Mouse (Mus musculus) hindbrain, embryonic 12.5 days (tissue): ENCODE measurements around the gene Abl1. TPM values are rescaled to one million over a fixed set of nuclear protein-coding genes. Genes with fewer than 3 reads are reported as not detected.

Source experiments
- ATAC-seq: fragments of 200-750 bp; cut with Nextera tagmentation; 2 replicates; pipeline ENCODE4 v1.8.0; 2017; ENCODE audit warnings: moderate TSS enrichment; ENCODE audit not compliant: low FRiP score
- H3K27ac ChIP-seq: fragments of 300-500 bp; sonication (generic); 2 replicates; pipeline ENCODE4 v1.5.1; 2016; ENCODE audit warnings: mild to moderate bottlenecking
- H3K27me3 ChIP-seq: fragments of 300-500 bp; sonication (generic); 2 replicates; pipeline ENCODE4 v1.6.1; 2016; ENCODE audit warnings: mild to moderate bottlenecking
- H3K36me3 ChIP-seq: fragments of 300-500 bp; sonication (generic); 2 replicates; pipeline ENCODE4 v1.6.1; 2016; ENCODE audit warnings: mild to moderate bottlenecking
- H3K4me1 ChIP-seq: fragments of 300-500 bp; sonication (generic); 2 replicates; pipeline ENCODE4 v1.6.1; 2016
- H3K4me2 ChIP-seq: fragments of 300-500 bp; sonication (generic); replicated peaks from 2 replicates; pipeline ENCODE4 v1.6.1; 2016; ENCODE audit warnings: mild to moderate bottlenecking
- H3K4me3 ChIP-seq: fragments of 300-500 bp; sonication (generic); 2 replicates; pipeline ENCODE4 v1.5.1; 2016; ENCODE audit warnings: mild to moderate bottlenecking
- H3K9ac ChIP-seq: fragments of 300-500 bp; sonication (generic); 2 replicates; pipeline ENCODE4 v1.6.1; 2016; ENCODE audit warnings: mild to moderate bottlenecking, moderate library complexity
- H3K9me3 ChIP-seq: fragments of 300-500 bp; sonication (generic); replicated peaks from 2 replicates; pipeline ENCODE4 v1.6.1; 2016; ENCODE audit warnings: mild to moderate bottlenecking
- WGBS: fragments of 180-500 bp; shearing (Covaris S2); methylation state at CpG from one replicate; pipeline ENCODE4 v1.1.7; 2016; 5-methylcytosine and 5-hydroxymethylcytosine counted together
- polyA plus RNA-seq: library from polyadenylated mRNA; unstranded; fragments of >200 nt; fragmentation: Nextera tagmentation; extraction: Ambion mirVana; gene quantifications from 2 replicates; pipeline ENCODE4 v1.2.1, GENCODE M21; 2016

Gene Abl1
- polyA plus RNA-seq, 1 experiment from 2014 or later = 44.7 TPM

GRCm38 (mm10) chr2:31758966-31759365 lies 70.8 kb downstream of the Abl1 start:
- WGBS = 90% methylated on average over 5 of the region's 5 CpGs
- Histone ChIP-seq H3K9ac (no peak overlapping the region), H3K36me3 (no peaks in the 10 kb centered on the region), H3K4me2 (peak overlapping the region; percentile 89), H3K4me1 (peaks cover 46% of the 10 kb centered on the region), H3K27ac (no peak overlapping the region), H3K4me3 (no peak overlapping the region), H3K27me3 (no peaks in the 10 kb centered on the region), H3K9me3 (no peaks in the 10 kb centered on the region)
- ATAC-seq = no peak

- H3K27ac ChIP-seq = peak overlapping the region; percentile 86
- H3K9ac ChIP-seq = peak overlapping the region; percentile 92
- no peaks in the 10 kb centered on the region for H3K36me3 ChIP-seq
- WGBS = under 1% methylated on average over 42 of the region's 42 CpGs
- H3K27me3 ChIP-seq = no peaks in the 10 kb centered on the region
- no peaks in the 10 kb centered on the region for H3K9me3 ChIP-seq
- peak overlapping the region; percentile 89 for H3K4me2 ChIP-seq
- peak; percentile 91 for ATAC-seq
- peaks cover 48% of the 10 kb centered on the region for H3K4me1 ChIP-seq
- H3K4me3 ChIP-seq = peak overlapping the region; percentile 76
Measured at GRCm38 (mm10) chr2:31759751-31760460, 71.7 kb downstream of the Abl1 start.

GRCm38 (mm10) chr2:31760486-31760885 lies 72.3 kb downstream of the Abl1 start:
- ATAC-seq = no peak
- Histone ChIP-seq H3K4me1 (peaks cover 53% of the 10 kb centered on the region), H3K9me3 (no peaks in the 10 kb centered on the region), H3K4me2 (peak overlapping the region; percentile 89), H3K27ac (peak overlapping the region; percentile 86), H3K36me3 (no peaks in the 10 kb centered on the region), H3K27me3 (no peaks in the 10 kb centered on the region), H3K4me3 (peak overlapping the region; percentile 76), H3K9ac (peak overlapping the region; percentile 92)
- 0% methylated on average over 1 of the region's 1 CpGs for WGBS

DNA sequence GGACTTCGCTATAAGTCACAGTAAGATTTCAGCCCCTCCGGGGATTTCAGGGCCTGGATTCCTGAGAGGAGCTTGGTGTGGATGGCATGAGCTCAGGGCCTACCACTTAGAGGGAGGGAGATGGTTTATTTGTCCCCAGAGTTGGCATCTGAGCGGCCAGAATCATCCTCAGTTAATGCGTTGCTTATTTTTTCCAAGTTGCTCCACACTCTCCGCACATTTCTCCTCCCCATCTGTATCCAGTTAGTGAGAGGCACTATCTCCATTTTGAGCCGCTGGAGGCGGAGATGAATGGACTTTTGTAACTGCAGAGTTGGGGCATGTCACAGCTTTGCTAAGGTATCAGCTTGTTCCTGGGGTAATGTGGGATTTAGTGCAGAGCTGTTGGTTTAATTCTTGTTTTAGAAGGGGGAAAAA lies 72.9 kb downstream of the Abl1 start:
- Histone ChIP-seq H3K27ac (peak overlapping the region; percentile 86), H3K4me2 (peak overlapping the region; percentile 89), H3K27me3 (no peaks in the 10 kb centered on the region), H3K4me1 (peaks cover 59% of the 10 kb centered on the region), H3K9me3 (no peaks in the 10 kb centered on the region), H3K9ac (peak overlapping the region; percentile 92), H3K4me3 (peak overlapping the region; percentile 76), H3K36me3 (no peaks in the 10 kb centered on the region)
- no peak for ATAC-seq
- 9% methylated on average over 7 of the region's 7 CpGs for WGBS

- Histone ChIP-seq H3K4me1 (peaks cover 59% of the 10 kb centered on the region), H3K4me3 (peak overlapping the region; percentile 76), H3K4me2 (peak overlapping the region; percentile 89), H3K9ac (peak overlapping the region; percentile 92), H3K36me3 (no peaks in the 10 kb centered on the region), H3K27ac (peak overlapping the region; percentile 86), H3K9me3 (no peaks in the 10 kb centered on the region), H3K27me3 (no peaks in the 10 kb centered on the region)
- no peak for ATAC-seq
- WGBS = 7% methylated on average over 4 of the region's 4 CpGs
Measured at GRCm38 (mm10) chr2:31761585-31761984, 73.4 kb downstream of the Abl1 start.

DNA sequence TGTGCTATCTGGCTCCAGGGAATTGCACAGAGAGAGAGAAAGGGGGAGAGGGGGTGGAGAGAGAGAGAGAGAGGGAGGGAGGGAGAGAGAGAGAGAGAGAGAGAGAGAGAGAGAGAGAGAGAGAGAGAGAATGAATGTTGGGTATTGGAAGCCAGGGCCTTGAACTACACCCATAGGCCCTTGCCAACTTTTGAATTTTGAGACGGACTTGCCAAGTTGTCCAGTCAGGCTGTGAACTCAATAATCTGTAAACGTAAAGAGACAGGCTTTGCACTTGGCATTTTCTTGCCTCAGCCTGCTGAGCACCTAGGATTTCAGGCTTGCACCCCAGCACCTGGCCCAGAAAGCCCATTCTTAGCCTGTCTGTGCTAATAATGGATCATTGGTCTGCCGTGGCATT lies 74.0 kb downstream of the Abl1 start:
- H3K9ac ChIP-seq = peak overlapping the region; percentile 92; the same call in 1 of the 2 replicates
- H3K27me3 ChIP-seq = no peaks in the 10 kb centered on the region
- H3K9me3 ChIP-seq = no peaks in the 10 kb centered on the region
- H3K27ac ChIP-seq = peak overlapping the region; percentile 86; the same call in 1 of the 2 replicates
- ATAC-seq = no peak
- WGBS = 32% methylated on average over 3 of the region's 3 CpGs
- no peaks in the 10 kb centered on the region for H3K36me3 ChIP-seq
- H3K4me2 ChIP-seq = peak overlapping the region; percentile 89
- H3K4me1 ChIP-seq = peaks cover 57% of the 10 kb centered on the region
- H3K4me3 ChIP-seq = peak overlapping the region; percentile 76

DNA sequence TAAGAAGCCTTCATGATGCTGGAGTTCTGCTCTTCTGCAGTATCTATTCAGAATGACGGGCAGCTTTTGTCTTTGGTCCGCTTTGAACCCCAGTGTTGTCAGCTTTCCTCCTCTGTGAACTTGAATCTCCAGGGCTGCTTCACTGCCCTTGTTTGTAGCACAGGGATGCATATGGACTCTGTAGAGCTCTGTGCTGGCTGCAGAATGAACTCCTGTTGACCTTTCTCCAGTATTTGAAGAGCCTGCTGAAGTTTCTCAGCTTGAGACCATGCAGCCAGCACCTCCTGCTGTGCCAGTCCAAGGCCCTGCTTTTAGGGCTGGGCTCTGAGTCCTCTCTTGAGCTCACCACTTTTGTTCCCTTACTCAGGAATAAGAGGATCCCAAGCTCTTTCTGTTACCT lies 74.7 kb downstream of the Abl1 start:
- no peaks in the 10 kb centered on the region for H3K27me3 ChIP-seq
- H3K9me3 ChIP-seq = no peaks in the 10 kb centered on the region
- no peak for ATAC-seq
- no peak overlapping the region for H3K9ac ChIP-seq
- WGBS = 3% methylated on average over 2 of the region's 2 CpGs
- H3K4me2 ChIP-seq = peak overlapping the region; percentile 89
- no peaks in the 10 kb centered on the region for H3K36me3 ChIP-seq
- H3K4me1 ChIP-seq = peaks cover 57% of the 10 kb centered on the region
- H3K4me3 ChIP-seq = no peak overlapping the region
- no peak overlapping the region for H3K27ac ChIP-seq

DNA sequence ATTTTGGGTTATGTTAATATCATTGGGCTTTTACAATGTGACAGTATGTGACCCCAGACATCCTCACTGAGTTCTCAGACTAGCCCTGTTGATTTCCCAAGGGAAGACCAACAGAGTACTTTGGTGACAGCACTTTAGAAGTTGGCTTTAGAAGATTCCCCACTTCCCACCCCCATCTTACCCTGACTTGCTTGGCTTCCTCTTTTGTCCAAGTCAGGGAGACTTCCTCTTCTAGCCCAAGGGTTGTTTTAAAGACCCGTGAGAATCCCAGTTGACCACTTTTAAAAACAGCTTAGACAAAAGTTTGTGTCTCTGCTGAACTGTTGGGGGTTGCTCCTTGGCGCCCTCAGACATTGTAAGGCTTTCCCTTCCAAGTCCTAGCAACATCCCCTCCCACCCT lies 75.1 kb downstream of the Abl1 start:
- Histone ChIP-seq H3K4me2 (0 out of 2 replicates have a peak overlapping the region, but pooled peaks have one; percentile 89), H3K9me3 (no peaks in the 10 kb centered on the region), H3K36me3 (no peaks in the 10 kb centered on the region), H3K9ac (no peak overlapping the region), H3K27me3 (no peaks in the 10 kb centered on the region), H3K4me3 (no peak overlapping the region), H3K4me1 (peaks cover 60% of the 10 kb centered on the region), H3K27ac (no peak overlapping the region)
- WGBS = 5% methylated on average over 2 of the region's 2 CpGs
- no peak for ATAC-seq

- Histone ChIP-seq H3K4me1 (peaks cover 68% of the 10 kb centered on the region), H3K36me3 (no peaks in the 10 kb centered on the region)
- ATAC-seq = no peak
Measured at GRCm38 (mm10) chr2:31767104-31767503, 78.9 kb downstream of the Abl1 start.

GRCm38 (mm10) chr2:31767815-31768214 lies 79.6 kb downstream of the Abl1 start:
- Histone ChIP-seq H3K27me3 (no peaks in the 10 kb centered on the region), H3K9me3 (no peaks in the 10 kb centered on the region), H3K4me3 (no peak overlapping the region), H3K36me3 (no peaks in the 10 kb centered on the region), H3K27ac (0 out of 2 replicates have a peak overlapping the region, but pooled peaks have one; percentile 30), H3K4me1 (peaks cover 66% of the 10 kb centered on the region), H3K9ac (no peak overlapping the region), H3K4me2 (no peak overlapping the region)
- ATAC-seq = no peak
- 82% methylated on average over 4 of the region's 4 CpGs for WGBS

More at GRCm38 (mm10) chr2:31767104-31767503, 78.9 kb downstream of the Abl1 start:
- H3K9ac ChIP-seq = no peak overlapping the region
- no peaks in the 10 kb centered on the region for H3K27me3 ChIP-seq
- no peak overlapping the region for H3K4me2 ChIP-seq
- H3K9me3 ChIP-seq = no peaks in the 10 kb centered on the region
- H3K4me3 ChIP-seq = no peak overlapping the region
- no peak overlapping the region for H3K27ac ChIP-seq
- 90% methylated on average over 6 of the region's 6 CpGs for WGBS

DNA sequence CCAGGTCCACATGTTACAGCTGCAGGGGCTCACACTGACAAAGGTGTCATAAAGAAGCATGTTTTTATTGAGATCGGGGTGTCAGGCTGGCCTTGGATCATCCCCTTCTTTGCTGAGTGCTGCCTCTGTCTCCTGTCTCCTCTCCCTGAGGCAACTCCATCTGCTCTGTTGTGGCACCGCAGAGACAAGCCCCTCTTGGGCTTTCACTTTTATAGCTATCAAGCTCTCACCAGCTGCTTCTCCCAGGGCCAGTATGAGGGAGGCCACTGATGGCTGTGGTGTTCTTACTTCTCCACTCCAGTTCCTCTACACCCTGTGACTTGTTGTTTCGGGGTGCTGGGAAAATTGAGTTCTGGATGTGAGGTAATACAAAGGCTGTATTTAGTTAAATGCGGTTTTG lies 80.9 kb downstream of the Abl1 start:
- peaks cover 54% of the 10 kb centered on the region for H3K4me1 ChIP-seq
- WGBS = 56% methylated on average over 4 of the region's 4 CpGs
- no peaks in the 10 kb centered on the region for H3K27me3 ChIP-seq
- H3K27ac ChIP-seq = peak overlapping the region; percentile 61
- H3K36me3 ChIP-seq = no peaks in the 10 kb centered on the region
- no peaks in the 10 kb centered on the region for H3K9me3 ChIP-seq
- H3K4me2 ChIP-seq = 0 out of 2 replicates have a peak overlapping the region, but pooled peaks have one; percentile 1
- H3K9ac ChIP-seq = no peak overlapping the region
- peak; percentile 40; the same call in 1 of the 2 replicates for ATAC-seq
- H3K4me3 ChIP-seq = no peak overlapping the region

DNA sequence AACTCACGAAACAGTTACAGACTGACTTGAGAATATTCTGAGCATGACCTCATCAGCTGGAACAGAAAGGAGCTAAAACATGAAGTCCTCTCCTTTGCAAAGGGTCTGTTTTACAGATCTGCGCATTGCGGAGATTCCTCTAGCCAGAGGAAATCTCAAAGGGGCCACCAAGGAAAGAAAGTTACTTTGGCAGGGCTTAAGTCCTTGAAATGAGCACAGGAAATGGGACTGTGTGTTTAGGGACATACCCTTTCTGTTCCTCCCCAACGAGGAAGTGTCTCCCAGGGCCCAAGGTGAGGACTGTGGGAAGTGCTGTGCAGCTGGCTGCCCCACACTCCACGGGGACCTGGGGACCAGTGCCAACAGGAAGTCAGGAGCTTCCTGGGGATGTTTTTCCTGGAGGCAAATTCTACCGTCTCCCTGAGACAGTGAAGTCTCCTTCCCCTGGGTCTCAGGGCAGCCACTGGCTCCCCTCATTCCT lies 81.5 kb downstream of the Abl1 start:
- Histone ChIP-seq H3K4me2 (no peak overlapping the region), H3K9ac (no peak overlapping the region), H3K4me3 (no peak overlapping the region), H3K4me1 (peaks cover 54% of the 10 kb centered on the region), H3K9me3 (no peaks in the 10 kb centered on the region), H3K36me3 (no peaks in the 10 kb centered on the region), H3K27me3 (no peaks in the 10 kb centered on the region), H3K27ac (peak overlapping the region; percentile 61)
- 50% methylated on average over 6 of the region's 6 CpGs for WGBS
- ATAC-seq = no peak
